Mouse (Mus musculus) embryonic facial prominence, embryonic 13.5 days (tissue): ENCODE data around the gene Sun1. TPM values are rescaled to one million over a fixed set of nuclear protein-coding genes. Genes with fewer than 3 reads are reported as not detected.
A peak's percentile ranks its signal among the peaks of the same experiment; 100 is the strongest.

ENCODE experiments used
- ATAC-seq: fragments of 200-750 bp; cut with Nextera tagmentation; 2 replicates; pipeline ENCODE4 v1.8.0; 2017; ENCODE audit warnings: low read depth; ENCODE audit not compliant: insufficient number of reproducible peaks, insufficient read depth, low FRiP score, low TSS enrichment
- H3K27ac ChIP-seq: fragments of 300-500 bp; sonication (generic); 2 replicates; pipeline ENCODE4 v1.5.1; 2015; ENCODE audit warnings: moderate library complexity, mild to moderate bottlenecking, inconsistent platforms
- H3K27me3 ChIP-seq: fragments of 300-500 bp; sonication (generic); 2 replicates; pipeline ENCODE4 v1.6.1; 2015; ENCODE audit warnings: mild to moderate bottlenecking, inconsistent platforms
- H3K36me3 ChIP-seq: fragments of 300-500 bp; sonication (generic); 2 replicates; pipeline ENCODE4 v1.6.1; 2015; ENCODE audit warnings: mild to moderate bottlenecking, inconsistent platforms
- H3K4me1 ChIP-seq: fragments of 300-500 bp; sonication (generic); 2 replicates; pipeline ENCODE4 v1.6.1; 2015; ENCODE audit warnings: inconsistent platforms
- H3K4me2 ChIP-seq: fragments of 300-500 bp; sonication (generic); 2 replicates; pipeline ENCODE4 v1.6.1; 2015; ENCODE audit warnings: moderate library complexity, mild to moderate bottlenecking, inconsistent platforms
- H3K4me3 ChIP-seq: fragments of 300-500 bp; sonication (generic); 2 replicates; pipeline ENCODE4 v1.5.1; 2015; ENCODE audit warnings: mild to moderate bottlenecking, inconsistent platforms
- H3K9ac ChIP-seq: fragments of 300-500 bp; sonication (generic); 2 replicates; pipeline ENCODE4 v1.6.1; 2015; ENCODE audit warnings: mild to moderate bottlenecking, inconsistent platforms
- H3K9me3 ChIP-seq: fragments of 300-500 bp; sonication (generic); 2 replicates; pipeline ENCODE4 v1.6.1; 2016; ENCODE audit warnings: inconsistent platforms
- WGBS: fragments of 180-500 bp; shearing (Covaris S2); methylation state at CpG from one replicate; pipeline ENCODE4 v1.1.7; 2015; ENCODE audit warnings: mixed read lengths; 5-methylcytosine and 5-hydroxymethylcytosine counted together
- polyA plus RNA-seq: library from polyadenylated mRNA; unstranded; fragments of >200 nt; fragmentation: Nextera tagmentation; extraction: Ambion mirVana; gene quantifications from 2 replicates; pipeline ENCODE4 v1.2.1, GENCODE M21; 2015

Gene Sun1
- polyA plus RNA-seq, 1 experiment from 2014 or later: 53.0 TPM

GRCm38 (mm10) chr5:139267661-139268060, 67.2 kb downstream of the Sun1 start:
- Histone ChIP-seq H3K4me3 (no peak overlapping the region), H3K36me3 (peaks cover 74% of the 10 kb centered on the region), H3K9me3 (no peaks in the 10 kb centered on the region), H3K4me2 (no peak overlapping the region), H3K27ac (no peak overlapping the region), H3K4me1 (no peaks in the 10 kb centered on the region), H3K9ac (no peak overlapping the region), H3K27me3 (no peaks in the 10 kb centered on the region)
- WGBS: 73% methylated on average over 4 of the region's 4 CpGs
- no peak for ATAC-seq

DNA sequence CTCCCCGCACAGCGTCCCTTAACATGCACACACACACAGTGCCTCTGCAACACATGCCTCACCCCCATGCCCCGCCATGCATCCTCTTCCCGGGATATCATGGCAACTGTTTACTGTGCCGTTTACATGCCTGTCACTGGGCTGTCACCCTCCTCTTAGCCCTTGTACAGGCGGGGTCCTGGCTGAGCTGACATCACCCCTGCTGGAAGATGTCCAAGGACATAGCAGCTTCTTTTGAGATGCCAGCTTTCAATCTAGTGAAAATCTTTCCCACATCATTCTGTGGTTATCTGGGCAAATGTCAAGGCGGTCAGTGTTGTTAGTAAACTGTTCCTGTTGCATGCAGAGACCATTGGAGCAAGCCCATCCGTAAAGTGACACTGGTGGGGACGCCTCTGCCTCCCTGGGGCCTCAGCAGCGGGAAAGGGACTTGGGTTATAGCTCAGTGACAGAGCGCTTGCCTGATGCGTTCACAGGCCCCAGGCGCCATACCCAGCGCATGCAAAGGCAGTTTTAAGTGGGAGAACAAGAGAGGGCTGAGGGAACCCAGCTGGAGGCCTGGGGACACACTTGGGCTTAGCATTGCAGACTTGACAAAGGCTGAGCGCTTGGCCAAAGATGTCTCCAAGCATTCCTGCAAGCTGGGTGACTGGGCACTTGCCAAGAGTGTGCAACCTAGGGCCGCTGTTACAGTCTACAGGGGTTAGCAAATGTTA, 70.5 kb downstream of the Sun1 start:
- Histone ChIP-seq H3K4me2 (no peak overlapping the region), H3K4me3 (no peak overlapping the region), H3K4me1 (no peaks in the 10 kb centered on the region), H3K27me3 (no peaks in the 10 kb centered on the region), H3K9ac (no peak overlapping the region), H3K9me3 (no peaks in the 10 kb centered on the region), H3K27ac (peak overlapping the region; percentile 11; the same call in 1 of the 2 replicates), H3K36me3 (peaks cover 41% of the 10 kb centered on the region)
- ATAC-seq: no peak
- WGBS: 68% methylated on average over 16 of the region's 16 CpGs

DNA sequence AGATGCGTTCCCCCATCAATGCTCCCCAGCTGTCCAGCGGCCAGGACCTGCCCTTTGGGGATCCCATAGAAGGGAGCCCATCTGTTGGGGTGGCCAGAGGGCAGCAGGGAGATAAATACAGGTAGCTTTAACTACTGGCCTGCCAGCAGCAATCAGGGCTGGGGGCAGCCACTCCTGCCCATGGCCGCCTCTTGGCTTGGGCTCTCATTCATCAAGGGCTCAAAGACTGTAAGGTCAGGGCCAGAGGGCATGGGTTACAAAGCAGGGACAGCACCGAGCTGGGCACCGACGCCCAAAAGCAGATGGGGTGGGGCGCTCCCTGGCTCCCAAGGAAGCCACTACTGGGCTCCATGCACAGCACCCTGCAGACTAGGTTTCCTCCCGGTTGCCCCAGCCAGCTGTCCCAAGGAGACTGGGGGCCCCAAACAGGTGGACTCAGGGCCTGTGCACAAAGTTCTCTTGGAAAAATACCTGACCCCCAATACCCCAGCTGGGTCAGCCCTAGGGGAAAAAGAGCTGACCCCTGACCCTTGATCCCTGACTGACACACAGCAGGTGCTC, 71.6 kb downstream of the Sun1 start:
- no peaks in the 10 kb centered on the region for H3K27me3 ChIP-seq
- no peak overlapping the region for H3K4me2 ChIP-seq
- H3K27ac ChIP-seq: no peak overlapping the region
- 39% methylated on average over 8 of the region's 8 CpGs for WGBS
- no peaks in the 10 kb centered on the region for H3K4me1 ChIP-seq
- no peaks in the 10 kb centered on the region for H3K9me3 ChIP-seq
- no peak for ATAC-seq
- H3K36me3 ChIP-seq: peaks cover 30% of the 10 kb centered on the region
- no peak overlapping the region for H3K9ac ChIP-seq
- H3K4me3 ChIP-seq: no peak overlapping the region

- Histone ChIP-seq H3K4me2 (no peak overlapping the region), H3K4me1 (peaks cover 3% of the 10 kb centered on the region; the same call in 1 of the 2 replicates), H3K27ac (no peak overlapping the region), H3K36me3 (no peaks in the 10 kb centered on the region), H3K9me3 (no peaks in the 10 kb centered on the region), H3K9ac (no peak overlapping the region), H3K4me3 (no peak overlapping the region), H3K27me3 (no peaks in the 10 kb centered on the region)
- no peak for ATAC-seq
- WGBS: 73% methylated on average over 8 of the region's 8 CpGs
Measured at GRCm38 (mm10) chr5:139277287-139277686, 76.8 kb downstream of the Sun1 start.

GRCm38 (mm10) chr5:139281373-139282112, 81.1 kb downstream of the Sun1 start:
- no peaks in the 10 kb centered on the region for H3K9me3 ChIP-seq
- ATAC-seq: no peak
- H3K4me1 ChIP-seq: peaks cover 3% of the 10 kb centered on the region; the same call in 1 of the 2 replicates
- H3K27ac ChIP-seq: no peak overlapping the region
- no peaks in the 10 kb centered on the region for H3K27me3 ChIP-seq
- WGBS: 57% methylated on average over 10 of the region's 11 CpGs
- H3K4me2 ChIP-seq: no peak overlapping the region
- H3K9ac ChIP-seq: no peak overlapping the region
- H3K4me3 ChIP-seq: no peak overlapping the region
- no peaks in the 10 kb centered on the region for H3K36me3 ChIP-seq

GRCm38 (mm10) chr5:139282191-139282590, 81.8 kb downstream of the Sun1 start:
- Histone ChIP-seq H3K4me2 (no peak overlapping the region; the same call in 1 of the 2 replicates), H3K27ac (no peak overlapping the region)
- 0 out of 2 replicates have a peak, but pooled peaks have one; percentile 34 for ATAC-seq

GRCm38 (mm10) chr5:139283460-139284180, 83.2 kb downstream of the Sun1 start:
- Histone ChIP-seq H3K27ac (no peak overlapping the region), H3K36me3 (no peaks in the 10 kb centered on the region), H3K4me3 (no peak overlapping the region), H3K27me3 (no peaks in the 10 kb centered on the region), H3K4me1 (peaks cover 3% of the 10 kb centered on the region; the same call in 1 of the 2 replicates), H3K9ac (no peak overlapping the region), H3K9me3 (no peaks in the 10 kb centered on the region), H3K4me2 (no peak overlapping the region)
- ATAC-seq: no peak
- 93% methylated on average over 14 of the region's 14 CpGs for WGBS

More at GRCm38 (mm10) chr5:139282191-139282590, 81.8 kb downstream of the Sun1 start:
- Histone ChIP-seq H3K36me3 (no peaks in the 10 kb centered on the region), H3K9ac (no peak overlapping the region), H3K4me3 (no peak overlapping the region), H3K4me1 (peaks cover 3% of the 10 kb centered on the region; the same call in 1 of the 2 replicates), H3K9me3 (no peaks in the 10 kb centered on the region), H3K27me3 (no peaks in the 10 kb centered on the region)
- WGBS: 5% methylated on average over 15 of the region's 15 CpGs

- H3K27ac ChIP-seq: no peak overlapping the region
- ATAC-seq: no peak
- WGBS: 43% methylated on average over 8 of the region's 8 CpGs
- H3K9ac ChIP-seq: no peak overlapping the region
- H3K36me3 ChIP-seq: no peaks in the 10 kb centered on the region
- H3K4me1 ChIP-seq: peaks cover 3% of the 10 kb centered on the region; the same call in 1 of the 2 replicates
- no peak overlapping the region for H3K4me3 ChIP-seq
- H3K27me3 ChIP-seq: no peaks in the 10 kb centered on the region
- H3K4me2 ChIP-seq: no peak overlapping the region
- no peaks in the 10 kb centered on the region for H3K9me3 ChIP-seq
Measured at GRCm38 (mm10) chr5:139285383-139286067, 85.1 kb downstream of the Sun1 start.

- H3K36me3 ChIP-seq: no peaks in the 10 kb centered on the region
- no peaks in the 10 kb centered on the region for H3K27me3 ChIP-seq
- ATAC-seq: no peak
- H3K27ac ChIP-seq: no peak overlapping the region
- no peak overlapping the region for H3K4me3 ChIP-seq
- peaks cover 3% of the 10 kb centered on the region; the same call in 1 of the 2 replicates for H3K4me1 ChIP-seq
- WGBS: 68% methylated on average over 14 of the region's 14 CpGs
- no peak overlapping the region for H3K9ac ChIP-seq
- no peak overlapping the region for H3K4me2 ChIP-seq
- H3K9me3 ChIP-seq: no peaks in the 10 kb centered on the region
Measured at GRCm38 (mm10) chr5:139286142-139286941, 85.9 kb downstream of the Sun1 start.

DNA sequence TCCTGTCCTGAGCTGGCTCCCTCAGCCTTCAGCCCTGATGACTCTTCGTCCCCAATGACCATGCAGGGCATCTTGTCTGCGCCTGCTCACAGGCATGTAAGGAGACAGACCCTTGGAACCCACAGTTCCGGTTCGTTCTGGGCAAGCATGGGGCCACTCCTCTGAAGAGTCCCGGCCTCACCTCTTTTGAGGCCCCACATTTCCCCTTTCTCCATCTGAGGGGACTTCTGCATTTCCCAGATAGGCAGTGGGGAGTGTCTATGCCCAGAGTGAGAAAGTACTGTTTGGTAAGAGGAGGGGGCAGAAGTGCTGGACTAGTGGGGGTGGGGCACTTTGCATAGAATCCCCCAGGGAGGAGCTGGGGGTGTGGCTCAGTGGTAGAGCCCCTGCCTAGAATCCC, 86.7 kb downstream of the Sun1 start:
- H3K9ac ChIP-seq: no peak overlapping the region
- H3K27ac ChIP-seq: no peak overlapping the region
- H3K27me3 ChIP-seq: no peaks in the 10 kb centered on the region
- WGBS: 77% methylated on average over 5 of the region's 5 CpGs
- H3K4me3 ChIP-seq: no peak overlapping the region
- H3K4me2 ChIP-seq: no peak overlapping the region
- no peaks in the 10 kb centered on the region for H3K36me3 ChIP-seq
- no peaks in the 10 kb centered on the region for H3K4me1 ChIP-seq
- ATAC-seq: no peak
- H3K9me3 ChIP-seq: no peaks in the 10 kb centered on the region
